Mouse (Mus musculus) brain, embryonic 18.5 days (tissue): ENCODE measurements around the gene Morn5.

Experiments
- DNase-seq: peaks from one replicate; pipeline ENCODE4 v3.0.0-alpha.2; 2012; ENCODE audit warnings: low read depth, low spot score

The Morn5 gene

DNA sequence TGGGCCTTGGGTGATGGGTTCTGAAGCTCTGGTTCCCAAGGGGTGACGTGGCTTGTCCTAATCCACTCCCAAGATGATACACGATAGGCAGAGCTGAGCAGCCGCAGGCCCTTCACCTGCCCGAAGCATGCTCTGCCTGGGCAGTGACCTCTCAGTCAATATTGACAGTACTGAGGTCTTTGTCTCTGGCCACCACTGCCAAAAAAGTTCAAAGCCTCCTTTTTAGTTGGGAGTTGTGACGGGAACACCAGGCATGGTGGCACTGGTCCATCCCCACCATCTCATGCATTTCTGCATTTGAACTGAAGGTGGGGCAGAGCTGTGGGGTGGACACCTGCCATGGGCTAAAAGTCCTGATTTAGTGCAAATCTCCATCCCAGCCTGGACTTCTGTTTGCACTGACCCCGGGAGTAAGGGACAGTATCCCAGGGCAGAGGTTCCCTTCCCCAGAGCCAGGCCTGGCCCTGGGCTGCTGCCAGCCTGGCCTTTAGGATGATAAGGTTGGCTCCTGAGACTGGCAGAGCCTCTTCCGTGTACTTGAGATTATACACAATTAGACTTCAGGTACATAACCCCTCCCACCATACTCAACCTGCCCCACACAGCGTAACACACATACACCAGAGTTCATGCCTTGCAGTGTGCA lies 22.5 kb downstream of the Morn5 start:
- no peak for DNase-seq

DNA sequence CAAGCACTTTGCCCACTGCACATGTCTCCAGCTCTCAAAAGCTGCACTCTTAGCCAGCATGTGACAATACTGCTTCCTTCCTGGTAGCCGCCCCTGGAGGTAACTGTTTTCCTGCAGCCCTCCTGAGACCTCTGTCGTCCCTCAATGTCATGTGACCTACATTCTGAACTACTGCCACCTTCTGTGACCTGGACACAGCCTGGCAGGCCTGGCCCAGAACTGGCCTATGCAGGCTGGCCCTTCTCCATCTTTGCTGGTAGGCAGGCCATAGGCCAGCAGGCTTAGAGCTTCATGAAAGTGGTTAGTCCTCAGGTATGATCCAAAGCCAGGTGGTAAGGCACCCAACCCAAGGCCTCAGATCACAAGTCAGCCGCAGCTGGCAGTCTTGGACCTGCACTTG lies 24.5 kb downstream of the Morn5 start:
- DNase-seq: no peak

DNA sequence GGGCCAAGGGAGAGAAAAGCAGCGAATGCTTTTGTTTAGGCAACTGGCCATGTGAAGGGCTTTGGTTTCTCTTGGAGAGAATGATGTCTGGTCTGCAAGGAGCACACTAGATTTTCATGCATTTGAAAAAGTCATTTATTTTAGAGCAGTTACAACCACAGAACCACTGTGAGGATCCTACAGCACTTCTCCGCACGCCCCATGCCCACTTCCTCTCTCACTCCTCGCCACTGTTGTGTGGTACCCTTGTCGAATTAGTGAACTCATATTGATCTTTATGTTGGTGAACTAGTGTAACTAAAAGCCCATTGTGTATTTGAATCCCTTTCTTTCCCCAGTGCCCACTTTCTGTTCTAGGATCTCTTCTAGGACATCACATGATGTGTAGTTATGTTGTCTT lies 26.0 kb downstream of the Morn5 start:
- no peak for DNase-seq

DNA sequence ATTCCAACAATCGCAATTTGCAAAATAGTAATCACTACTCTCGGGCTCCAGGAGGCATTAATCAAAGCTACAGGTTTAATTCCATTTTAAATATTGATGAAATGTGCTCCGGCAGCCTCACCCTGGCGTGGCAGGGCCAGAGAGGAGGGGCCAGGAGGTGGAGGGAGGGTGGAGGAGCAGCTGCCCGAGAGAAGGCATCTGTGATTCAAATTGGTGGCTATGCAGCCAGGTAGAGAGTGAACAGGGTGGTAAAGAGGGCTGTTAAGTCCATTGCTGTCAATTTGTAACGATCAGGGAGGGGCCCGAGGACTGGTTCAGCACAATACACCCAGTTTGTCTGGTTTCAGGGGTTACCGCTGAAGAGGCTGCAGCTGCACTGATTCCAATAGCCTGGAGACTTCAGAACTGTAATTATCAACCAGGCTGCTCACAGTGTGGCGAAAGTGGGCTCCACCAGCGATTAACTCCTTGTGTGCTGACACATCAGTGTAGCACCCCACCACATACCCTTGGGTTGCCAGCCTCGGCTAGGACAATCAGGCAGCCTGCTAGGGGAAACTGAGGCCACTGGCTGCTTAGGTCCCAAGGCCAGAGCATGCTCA lies 28.0 kb downstream of the Morn5 start:
- no peak for DNase-seq

DNA sequence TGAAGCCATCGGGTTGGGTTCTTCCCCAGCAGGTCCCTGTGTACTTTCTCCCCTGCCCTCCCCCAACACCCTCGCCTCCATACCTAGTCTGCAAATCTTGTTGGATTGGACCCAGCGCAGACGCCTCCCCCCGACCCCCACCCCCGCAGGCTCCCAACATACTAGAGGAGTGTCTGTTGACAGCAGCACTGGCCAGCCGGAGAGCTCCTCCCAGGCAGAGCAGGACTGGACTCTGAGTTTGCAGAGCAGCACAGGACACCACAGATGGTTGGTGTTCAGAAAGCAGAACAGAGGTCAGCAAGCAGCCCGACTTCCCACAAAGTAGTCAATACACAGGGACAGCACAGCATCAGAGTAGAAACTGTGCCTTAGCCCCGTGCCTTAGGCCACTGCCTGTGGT lies 32.2 kb downstream of the Morn5 start:
- no peak for DNase-seq

DNA sequence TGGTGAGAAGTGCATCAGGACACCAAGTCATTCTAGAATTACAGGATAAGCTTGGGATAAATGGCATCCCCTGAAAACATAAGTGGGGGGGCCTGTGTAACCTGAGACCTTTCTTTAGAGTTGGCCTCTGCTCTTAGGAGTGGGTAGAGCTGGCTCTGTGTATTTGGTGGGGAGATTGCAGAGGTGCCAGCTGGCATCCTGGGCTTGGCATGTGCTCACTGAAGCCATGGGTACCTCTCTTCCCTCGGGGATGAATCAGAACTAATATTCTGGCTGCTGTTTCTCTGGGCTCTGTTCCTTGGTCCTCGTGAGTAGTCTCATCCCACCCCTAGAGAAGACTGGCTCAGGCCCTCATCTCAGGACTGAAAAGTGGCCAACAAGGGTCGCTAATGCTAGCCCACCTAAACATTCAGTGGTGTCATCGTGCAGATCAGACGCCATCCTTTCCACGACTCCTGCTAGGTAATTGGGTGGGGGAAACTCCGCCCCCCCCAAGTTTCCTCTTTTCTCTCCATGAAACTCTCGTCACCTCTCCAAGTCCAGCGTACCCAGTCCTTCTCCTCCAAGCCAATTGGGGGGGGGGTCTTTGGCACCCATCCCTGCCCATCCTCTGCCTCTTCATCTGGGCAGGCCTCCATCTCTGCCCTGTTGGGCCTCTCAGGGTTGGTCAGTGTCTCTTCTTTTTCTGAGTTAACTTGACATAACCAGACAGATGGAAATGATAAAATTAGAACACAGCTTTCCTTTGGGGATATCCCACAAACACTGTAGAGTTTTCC lies 33.7 kb downstream of the Morn5 start:
- DNase-seq: no peak

DNA sequence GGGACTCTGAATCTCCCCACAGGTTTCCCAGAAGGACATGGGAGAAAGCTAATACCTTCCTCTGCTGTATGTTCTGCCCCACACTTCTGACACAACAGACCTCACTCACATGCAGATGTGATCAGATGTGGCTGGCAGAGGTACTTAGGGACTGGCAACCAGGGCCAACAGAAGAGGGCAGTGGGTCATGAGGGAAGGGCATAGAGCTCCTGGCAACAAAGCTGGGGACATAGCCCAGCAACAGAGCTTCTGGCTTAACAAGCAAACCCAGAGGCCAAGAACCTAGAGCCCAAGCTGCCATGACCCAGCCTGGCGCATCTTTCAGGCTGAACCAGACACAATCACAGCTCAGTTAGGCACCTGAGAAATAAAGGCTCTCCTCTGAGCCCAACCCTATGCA lies 35.8 kb downstream of the Morn5 start:
- no peak for DNase-seq

DNA sequence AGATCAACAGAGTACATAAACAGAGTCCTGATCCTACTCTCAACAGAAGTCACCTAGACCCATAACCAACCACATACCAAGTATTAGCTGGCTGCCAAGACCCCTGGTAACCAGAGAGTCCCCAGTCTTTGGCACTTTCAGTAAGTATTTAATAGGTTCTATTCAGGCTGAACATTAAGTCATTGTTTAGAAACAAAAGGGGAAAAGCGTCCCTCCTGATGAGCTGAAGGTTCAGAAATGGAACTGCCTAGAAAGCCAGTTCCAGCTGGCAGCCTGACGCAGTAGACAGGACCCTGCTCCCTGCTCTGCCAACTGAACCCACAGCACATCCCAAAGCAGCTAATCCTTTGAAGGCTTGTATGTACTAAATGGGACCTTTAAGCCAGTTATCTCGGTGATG lies 39.9 kb downstream of the Morn5 start:
- DNase-seq: no peak

DNA sequence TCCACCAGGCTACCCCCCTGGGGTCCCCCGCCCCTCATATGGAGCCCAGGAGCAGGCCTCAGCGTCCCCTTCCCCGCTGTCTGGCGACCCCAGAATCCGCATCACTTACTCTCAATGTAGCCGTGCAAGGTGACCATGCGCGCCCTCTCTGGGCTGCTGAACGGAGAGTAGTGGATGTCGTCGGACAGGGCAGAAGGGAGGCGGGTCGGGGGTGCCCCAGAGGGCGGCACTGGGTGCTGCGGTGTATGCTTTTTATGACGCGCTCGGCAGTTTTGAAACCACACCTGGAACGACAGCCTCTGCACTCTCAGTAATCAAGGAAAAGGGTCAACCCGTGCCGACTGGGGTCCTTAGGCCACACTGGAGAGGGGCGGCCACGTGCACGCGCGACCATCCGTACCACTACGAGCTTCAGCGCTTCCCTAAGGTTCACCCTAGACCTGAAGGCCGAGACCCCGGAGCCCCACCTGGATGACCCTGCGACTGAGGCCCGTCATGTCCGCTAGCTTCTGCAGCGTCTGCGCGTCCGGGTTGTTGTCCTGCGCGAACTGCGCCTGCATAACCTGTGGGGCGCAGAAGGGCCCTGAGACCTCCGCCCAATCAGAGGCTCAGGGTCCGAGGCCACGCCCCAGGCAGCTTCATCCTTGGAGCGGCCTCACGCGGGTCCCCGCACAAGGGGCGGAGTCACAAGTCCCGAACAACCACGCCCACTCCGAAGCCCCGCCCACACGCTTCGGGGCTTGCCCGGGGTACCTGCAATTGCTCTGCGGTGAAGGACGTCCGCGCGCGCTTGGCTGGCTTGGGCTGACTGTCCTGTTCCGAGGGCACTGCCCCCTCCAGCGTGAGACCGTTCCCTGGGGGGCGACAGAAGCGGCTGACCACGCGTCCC lies 41.8 kb downstream of the Morn5 start:
- no peak for DNase-seq

DNA sequence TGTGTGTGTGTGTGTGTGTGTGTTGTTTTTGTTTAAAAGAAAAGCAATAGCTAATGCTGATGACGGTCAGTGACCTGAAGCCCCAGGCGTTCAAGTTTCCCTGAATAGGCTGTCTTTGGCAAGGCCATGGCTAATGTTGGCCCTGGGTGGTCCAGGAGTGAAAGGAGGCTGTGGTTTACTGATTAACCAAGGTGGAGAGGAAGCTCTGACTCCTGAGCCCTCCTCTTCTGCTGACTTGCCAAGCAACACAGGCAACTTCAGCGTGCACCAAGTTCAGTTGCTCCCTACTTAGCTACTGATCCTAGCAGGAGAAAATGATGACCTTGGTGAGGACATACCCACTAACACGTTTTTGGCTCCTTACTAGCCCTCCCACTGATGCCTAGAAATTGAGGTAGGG lies 43.5 kb downstream of the Morn5 start:
- no peak for DNase-seq

DNA sequence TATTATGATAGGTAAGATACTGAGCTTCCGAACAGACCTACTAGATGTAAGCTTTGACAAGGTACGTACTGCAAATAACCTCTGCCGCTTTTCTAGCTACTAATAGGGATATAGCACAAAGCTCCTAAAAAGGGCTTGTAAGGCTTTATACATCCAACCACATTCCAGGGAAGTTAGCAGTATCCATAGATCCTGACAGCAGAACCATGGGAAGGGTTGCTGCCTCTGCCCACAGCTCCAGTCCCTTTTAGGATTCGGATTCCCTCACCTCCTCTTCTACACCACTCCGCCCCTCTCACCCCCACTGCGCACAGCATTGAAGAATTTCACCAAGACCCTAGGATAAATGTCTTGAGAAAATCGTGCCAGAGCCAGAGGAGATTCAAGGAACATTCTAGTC lies 44.0 kb downstream of the Morn5 start:
- no peak for DNase-seq

DNA sequence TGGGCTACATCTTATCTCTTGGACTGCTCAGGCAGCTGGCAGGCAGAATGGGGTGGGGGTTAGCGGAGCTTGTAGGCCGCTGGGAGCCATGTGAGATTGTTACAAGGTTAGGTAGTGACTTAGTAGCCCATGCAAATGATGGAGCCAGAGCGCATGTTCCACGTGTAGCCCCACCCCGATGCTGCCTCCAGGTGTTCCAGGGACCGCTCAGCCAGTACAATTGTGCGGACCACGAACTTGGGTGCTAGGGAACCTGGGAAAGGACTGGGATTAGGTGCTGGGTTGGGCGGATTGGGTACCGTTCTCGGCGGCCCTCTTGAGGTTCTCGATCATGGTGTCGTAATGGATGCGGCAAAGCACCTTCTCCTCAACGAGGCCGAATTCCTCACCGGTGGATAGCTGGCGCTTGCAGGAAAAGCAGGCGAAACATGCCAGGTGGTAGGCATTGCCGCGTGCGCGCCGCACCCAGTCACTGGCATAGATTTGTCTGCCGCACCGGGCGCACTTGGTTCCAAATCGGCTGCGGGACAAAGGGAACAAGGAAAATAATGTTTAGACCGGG lies 44.7 kb downstream of the Morn5 start:
- no peak for DNase-seq

DNA sequence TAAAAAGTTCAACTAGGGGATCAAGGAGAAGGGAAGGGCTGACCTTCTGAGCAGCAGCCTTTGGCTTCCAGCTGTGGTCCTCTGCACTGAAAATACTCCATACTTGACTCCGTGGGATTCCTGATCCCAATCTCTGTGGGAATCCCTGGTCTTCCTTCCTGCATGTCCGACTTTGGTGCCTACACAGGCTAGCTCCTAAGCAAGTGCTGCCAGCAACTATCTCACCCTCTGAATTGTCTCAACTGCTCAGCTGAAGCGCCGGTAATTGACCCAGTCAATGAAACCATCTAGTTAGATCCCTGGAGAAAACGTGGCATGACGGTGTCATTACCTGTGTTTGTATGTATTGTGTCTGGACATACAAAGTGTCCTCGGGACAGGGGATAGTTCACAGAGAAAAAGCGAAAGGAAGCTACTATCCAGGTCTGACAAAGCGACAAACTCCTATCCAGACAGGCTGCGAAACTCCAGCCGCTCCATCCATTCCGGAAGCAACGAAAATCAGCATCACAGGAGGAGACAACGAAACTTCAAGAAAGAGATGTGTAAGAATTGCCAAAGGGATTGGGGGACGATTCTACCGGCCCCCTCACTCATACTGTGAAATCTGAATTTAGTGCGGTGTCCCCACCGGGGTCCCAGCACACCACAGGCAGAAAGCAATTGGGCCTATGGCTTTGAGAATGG lies 48.0 kb downstream of the Morn5 start:
- no peak for DNase-seq

DNA sequence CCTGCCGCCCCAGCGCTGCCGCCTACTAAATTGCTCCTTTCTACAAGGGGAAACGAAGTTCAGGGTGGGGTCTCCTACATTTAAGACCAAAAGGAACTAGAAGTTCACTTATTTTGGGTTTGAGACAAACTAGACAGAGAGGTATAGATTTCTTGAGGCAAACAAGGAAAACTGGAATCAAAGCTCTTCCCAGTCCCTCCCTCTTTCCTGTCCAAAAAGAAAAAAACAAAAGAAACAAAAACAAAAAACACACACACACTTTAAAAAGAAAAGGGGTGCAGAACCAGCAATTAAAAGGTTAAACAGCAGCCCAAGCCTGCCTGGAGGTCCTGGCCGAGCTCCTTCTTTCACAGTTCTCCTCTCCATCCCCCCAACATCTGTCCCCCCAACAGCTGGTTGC lies 48.8 kb downstream of the Morn5 start:
- no peak for DNase-seq

DNA sequence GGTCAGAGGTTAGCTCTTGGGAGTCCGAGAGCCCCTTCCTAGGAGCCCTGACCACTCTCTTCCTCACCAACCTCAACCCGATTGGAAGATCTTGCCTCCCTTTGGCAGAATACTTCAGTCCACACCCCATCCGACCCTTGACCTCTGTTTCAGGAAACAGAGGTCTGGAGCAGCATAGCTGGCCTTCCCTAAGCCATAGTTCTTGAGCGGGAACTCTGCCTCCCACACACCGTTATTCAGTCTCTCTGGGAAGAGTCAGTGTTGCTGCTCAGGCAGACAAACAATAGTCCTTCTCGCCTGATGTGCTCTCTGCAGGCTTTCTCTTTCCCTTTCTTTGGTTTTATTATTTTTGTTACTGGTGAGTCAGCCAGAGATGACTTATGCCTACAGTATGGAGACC lies 50.5 kb downstream of the Morn5 start:
- DNase-seq: no peak

DNA sequence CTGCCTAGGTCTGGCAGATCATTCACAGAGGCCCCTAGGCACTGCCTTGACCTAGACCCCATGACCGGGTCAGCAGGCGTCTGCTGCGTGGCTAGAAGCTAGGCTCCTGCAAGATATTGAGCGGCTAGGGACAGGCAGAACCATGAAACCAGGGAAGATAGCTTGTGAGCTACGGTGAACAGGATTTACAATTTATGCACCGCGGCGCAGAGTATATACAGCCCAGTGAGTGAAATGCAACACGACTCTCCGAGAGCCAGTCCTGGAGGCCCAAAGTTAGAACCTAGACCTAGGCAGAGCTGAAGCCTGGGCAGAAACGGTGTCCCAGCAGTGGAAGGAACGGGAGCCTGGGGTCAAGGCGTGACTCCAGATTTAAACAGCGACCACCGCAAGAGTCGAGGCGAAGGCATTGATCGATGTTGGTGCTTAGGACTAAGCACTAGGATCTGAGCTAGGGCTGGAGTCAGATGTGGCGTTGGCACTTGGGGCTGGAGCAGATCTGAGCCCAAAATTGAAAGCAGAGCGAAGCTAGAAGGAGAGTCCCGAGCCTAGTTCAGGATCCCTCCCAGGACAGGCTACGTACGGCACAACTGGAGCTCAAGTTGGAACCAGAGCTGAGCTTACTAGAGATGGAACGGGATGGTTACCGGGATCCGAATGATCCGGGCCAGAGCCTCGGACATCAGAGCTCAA lies 52.8 kb downstream of the Morn5 start:
- DNase-seq: no peak

DNA sequence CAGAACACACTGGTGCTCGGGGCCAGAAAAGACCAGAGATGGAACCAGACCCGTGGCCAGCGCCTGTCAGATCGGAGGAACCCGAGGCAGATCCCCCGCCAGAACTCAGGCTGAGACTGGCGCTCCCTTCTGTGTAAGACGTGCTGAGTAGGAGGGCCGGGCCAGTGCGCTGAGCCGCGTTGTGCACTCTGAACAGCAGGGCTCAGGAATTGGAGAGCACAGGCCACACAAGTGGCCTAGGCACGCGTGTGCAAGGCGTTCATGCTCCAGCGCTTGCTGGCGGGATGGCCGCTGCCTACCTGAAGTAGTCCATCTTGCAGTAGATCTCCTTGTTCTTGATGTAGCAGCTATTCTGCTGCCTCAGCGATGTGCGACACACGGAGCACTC lies 53.3 kb downstream of the Morn5 start:
- DNase-seq: no peak

DNA sequence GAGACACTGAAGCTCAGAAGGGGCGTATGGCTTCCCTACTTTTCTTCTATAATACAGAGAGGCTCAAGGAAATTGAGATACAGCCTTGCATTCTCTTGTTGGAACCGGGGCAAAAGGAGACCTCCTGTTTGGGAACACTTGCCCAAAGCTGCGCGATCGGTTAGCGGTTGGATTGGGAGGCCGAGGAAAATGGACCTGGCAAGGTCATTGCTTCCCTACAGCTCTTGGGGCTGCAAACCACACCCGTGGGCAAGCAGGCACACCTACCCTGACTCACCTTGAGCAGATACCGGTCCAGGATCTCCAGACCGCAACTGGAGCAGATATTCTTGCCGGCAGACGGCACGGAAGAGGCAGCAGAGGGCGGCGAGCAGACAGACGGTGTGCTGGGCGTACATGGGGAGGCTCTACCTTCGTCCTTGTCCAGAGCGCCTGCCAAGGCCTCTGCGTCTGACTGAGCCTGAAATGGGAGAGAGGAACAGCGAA lies 53.9 kb downstream of the Morn5 start:
- DNase-seq: no peak

DNA sequence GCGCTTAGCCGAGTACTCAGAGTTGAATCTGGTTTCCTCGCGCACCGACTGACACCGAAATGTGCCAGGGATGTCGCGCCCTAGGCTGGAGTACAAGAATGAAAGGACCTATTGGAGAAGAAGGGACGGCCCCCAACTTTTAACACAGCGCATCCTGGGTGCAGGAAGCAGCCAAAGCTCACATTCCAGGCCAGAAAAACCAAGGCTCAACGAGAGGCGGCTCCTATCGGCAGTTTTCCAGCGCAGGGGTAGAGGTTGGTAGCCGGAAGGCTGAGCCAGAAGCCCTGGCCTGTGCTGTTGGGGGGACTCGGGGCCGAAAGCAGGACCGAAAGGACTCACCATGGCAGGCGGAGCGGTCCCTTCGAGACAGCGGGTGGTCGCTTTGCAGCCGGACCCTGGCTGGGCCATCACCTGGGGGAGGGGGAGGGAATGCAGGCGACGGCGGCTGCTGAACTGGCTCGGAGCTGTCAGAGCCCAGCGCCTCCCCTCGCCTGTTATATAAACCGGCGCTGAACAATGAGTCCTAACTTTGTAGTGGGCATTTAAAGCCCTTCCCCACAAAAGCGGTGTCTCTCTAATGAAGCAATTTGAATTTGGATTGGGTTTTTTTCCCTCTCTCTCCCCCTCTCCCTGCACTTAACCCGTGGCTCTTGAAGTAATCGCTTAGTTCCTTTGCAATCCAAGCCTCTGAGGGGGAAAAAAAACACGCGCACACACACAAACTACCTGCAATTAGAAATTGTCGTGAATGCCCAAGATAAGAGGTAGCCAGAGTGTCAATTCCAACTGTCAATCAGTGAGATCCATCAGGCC lies 54.5 kb downstream of the Morn5 start:
- DNase-seq: no peak
